Mouse (Mus musculus) cerebellum, adult 9-11 months (tissue): ENCODE data around the gene Col5a3.

ENCODE experiments used
- DNase-seq: peaks from one replicate; pipeline ENCODE4 v3.0.0; 2022

Col5a3 gene

GRCm38 (mm10) chr9:20746017-20746660, 68.7 kb downstream of the Col5a3 start, which contains the start of gene Olfm2:
Gene Olfm2 (minus strand): TSS chr9:20746349.
- DNase-seq = no peak

- DNase-seq = no peak
Measured at GRCm38 (mm10) chr9:20745129-20745966, 69.5 kb downstream of the Col5a3 start.

- DNase-seq = no peak
Measured at GRCm38 (mm10) chr9:20743946-20744738, 70.7 kb downstream of the Col5a3 start.

GRCm38 (mm10) chr9:20740407-20740806, 74.5 kb downstream of the Col5a3 start:
- DNase-seq = peak; percentile 40

GRCm38 (mm10) chr9:20738251-20738999, 76.4 kb downstream of the Col5a3 start:
- DNase-seq = no peak

GRCm38 (mm10) chr9:20737227-20737626, 77.6 kb downstream of the Col5a3 start:
- no peak for DNase-seq

- DNase-seq = no peak
Measured at GRCm38 (mm10) chr9:20734692-20735091, 80.2 kb downstream of the Col5a3 start.

GRCm38 (mm10) chr9:20731797-20732196, 83.1 kb downstream of the Col5a3 start:
- no peak for DNase-seq

GRCm38 (mm10) chr9:20729451-20729850, 85.4 kb downstream of the Col5a3 start:
- DNase-seq = no peak

- DNase-seq = no peak
Measured at GRCm38 (mm10) chr9:20727601-20728113, 87.2 kb downstream of the Col5a3 start.

GRCm38 (mm10) chr9:20726859-20727600, 87.8 kb downstream of the Col5a3 start:
- DNase-seq = no peak

GRCm38 (mm10) chr9:20726134-20726858, 88.6 kb downstream of the Col5a3 start:
- no peak for DNase-seq

GRCm38 (mm10) chr9:20721582-20721981, 93.3 kb downstream of the Col5a3 start:
- DNase-seq = no peak
